Mouse (Mus musculus): Measurements from ENCODE around the gene Fbxo31.

DNA sequence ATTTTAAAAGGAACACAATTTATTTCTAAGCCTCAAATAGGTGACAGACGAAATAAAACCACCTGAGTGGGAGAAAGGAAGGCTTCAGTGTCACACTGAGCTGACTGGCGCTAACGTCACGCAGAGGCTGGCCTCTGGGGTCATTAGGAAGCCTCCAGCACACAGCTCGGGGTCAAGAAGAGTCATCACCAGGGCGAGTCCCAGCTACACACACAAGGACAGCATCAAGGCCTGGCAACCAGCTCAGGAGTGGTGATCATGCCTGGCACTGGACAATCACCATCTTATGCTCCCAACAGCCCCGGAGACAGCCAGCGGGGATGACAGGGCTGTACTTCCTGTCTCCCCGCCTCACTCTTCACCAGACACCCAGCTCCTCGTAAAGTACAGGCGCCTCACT, 20.9 kb downstream of the Fbxo31 start:
- TF ChIP-seq CTCF (IDR thresholded peaks at IDR 0.05; ENCODE audit: borderline replicate concordance, extremely low read depth, insufficient read depth, insufficient read length) (no peak), POLR2A (IDR thresholded peaks at IDR 0.05; ENCODE audit: borderline replicate concordance, extremely low read depth, insufficient read depth, insufficient read length, poor library complexity, severe bottlenecking) (no peak)

Data from brain, embryonic 14.5 days (tissue).